Mouse (Mus musculus) layer of hippocampus, postnatal 25 days (tissue): Measurements from ENCODE around the gene Olfr313. TPM values are rescaled to one million over a fixed set of nuclear protein-coding genes. Genes with fewer than 3 reads are reported as not detected.

Experiments
- DNase-seq, 2 experiments: peaks; one replicate each; pipeline ENCODE4 v3.0.0; 2022; ENCODE audit warnings: mixed read lengths in 2 of 2, low spot score in 1 of 2; ENCODE audit errors: extremely low spot score in 1 of 2
- total RNA-seq, 2 experiments: library from RNA; stranded (reverse); gene quantifications; 2 replicates each; pipeline ENCODE4 v1.2.3; 2021

The Olfr313 gene
- total RNA-seq, 2 experiments from 2014 or later: not detected

- peak; percentile 60 to 61 for DNase-seq
Measured at GRCm38 (mm10) chr11:58846919-58847461, 32.2 kb downstream of the Olfr313 start, which contains the start of gene Gm12258. Gm12258 (plus strand) TSS chr11:58847158.

- no peak for DNase-seq
Measured at GRCm38 (mm10) chr11:58847636-58848035, 32.8 kb downstream of the Olfr313 start.

GRCm38 (mm10) chr11:58849731-58850130 is 34.9 kb downstream of the Olfr313 start:
- DNase-seq: no peak

- no peak for DNase-seq
Measured at GRCm38 (mm10) chr11:58860744-58861143, 45.9 kb downstream of the Olfr313 start.

DNA sequence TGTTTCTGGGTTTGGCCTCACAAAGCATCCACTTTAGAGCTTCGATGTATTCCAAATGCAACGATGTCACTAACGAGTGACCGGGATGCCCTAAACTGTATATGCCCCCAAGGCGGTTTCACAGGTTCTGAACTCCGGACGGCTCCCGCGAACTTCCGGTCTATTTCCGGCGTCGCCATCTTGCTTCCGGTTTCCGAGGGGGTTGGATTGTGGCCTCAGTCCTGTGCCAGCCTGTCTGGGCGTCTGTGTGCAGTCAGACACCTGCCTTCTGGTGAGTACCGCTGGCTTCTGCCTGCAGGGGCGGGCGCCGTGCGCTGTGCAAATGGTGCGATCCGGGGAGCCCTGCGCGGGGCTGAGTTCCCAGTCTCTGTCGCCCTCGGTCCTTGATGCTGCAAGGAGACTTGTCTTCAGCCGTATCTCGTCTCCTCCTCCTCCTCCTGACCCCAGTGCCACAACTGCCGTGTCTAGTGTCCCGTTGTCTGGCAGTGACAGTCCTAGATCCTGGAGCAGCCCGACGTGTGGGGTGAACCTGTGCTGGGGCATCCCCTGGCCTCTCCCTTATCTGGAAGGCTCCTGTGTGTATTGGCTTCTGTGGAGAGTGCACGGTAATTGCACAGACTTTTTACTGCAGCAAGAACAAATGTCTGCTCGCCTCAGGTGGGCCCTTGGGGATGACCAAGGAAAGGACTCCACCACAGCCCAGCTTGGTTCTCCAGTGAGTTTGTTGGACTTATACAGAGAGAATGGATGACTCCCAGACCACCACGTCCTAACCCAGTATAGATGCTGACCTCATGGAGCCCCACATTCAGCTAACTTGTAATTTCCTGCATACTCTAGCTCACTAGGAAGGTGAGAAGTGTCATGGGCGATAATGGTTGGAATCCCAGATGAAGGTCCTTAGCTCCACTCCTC is 52.5 kb downstream of the Olfr313 start, which contains the start of gene 2810021J22Rik:
Gene 2810021J22Rik (plus strand): TSS at position 178 of the 915 bp plus-strand sequence.
- DNase-seq: peak; percentile 68 to 73

- DNase-seq: no peak
Measured at GRCm38 (mm10) chr11:58867954-58868330, 53.1 kb downstream of the Olfr313 start.

Other genes with a start within 250 kb of the Olfr313 start
- gene Olfr224, start 244.4 kb upstream of the Olfr313 start, total RNA-seq: not detected
- gene Olfr325, start 237.3 kb upstream of the Olfr313 start, total RNA-seq: not detected
- gene Olfr324, start 219.9 kb upstream of the Olfr313 start, total RNA-seq: not detected
- not detected for gene 2210407C18Rik, start 198.9 kb upstream of the Olfr313 start, total RNA-seq
- gene Olfr323, start 184.5 kb upstream of the Olfr313 start, total RNA-seq: not detected
- under 1 TPM in 1 of 2 experiments, not detected in 1; 0.15 TPM for gene Trim58, start 174.5 kb upstream of the Olfr313 start, total RNA-seq
- not detected for gene Olfr322, start 156.2 kb upstream of the Olfr313 start, total RNA-seq
- gene Olfr320, start 133.9 kb upstream of the Olfr313 start, total RNA-seq: not detected
- not detected for gene Olfr319, start 115.8 kb upstream of the Olfr313 start, total RNA-seq
- gene Olfr318, start 91.0 kb upstream of the Olfr313 start, total RNA-seq: under 1 TPM in 1 of 2 experiments, not detected in 1; 0.09 TPM
- under 1 TPM; 0.10 to 0.33 TPM for gene Olfr317, start 75.8 kb upstream of the Olfr313 start, total RNA-seq
- gene Olfr316, start 62.3 kb upstream of the Olfr313 start, total RNA-seq: under 1 TPM; 0.31 to 0.34 TPM
- gene Olfr315, start 41.8 kb upstream of the Olfr313 start, total RNA-seq: not detected
- gene Olfr314, start 32.0 kb upstream of the Olfr313 start, total RNA-seq: not detected
- gene Fam183b, start 13.0 kb upstream of the Olfr313 start, total RNA-seq: 1 to 10 TPM; 5.9 to 7.2 TPM
- gene Olfr312, start 14.2 kb downstream of the Olfr313 start, total RNA-seq: not detected
- gene Olfr311, start 24.3 kb downstream of the Olfr313 start, total RNA-seq: not detected
- gene Gm12258, start 32.2 kb downstream of the Olfr313 start, total RNA-seq: 10 to 100 TPM; 17.9 to 20.3 TPM
- 10 to 100 TPM in 1 of 2 experiments, 1 to 10 TPM in 1; 7.1 to 10.2 TPM for gene 2810021J22Rik, start 52.2 kb downstream of the Olfr313 start, total RNA-seq
- 1 to 10 TPM; 9.2 to 9.3 TPM for gene Zfp39, start 89.2 kb downstream of the Olfr313 start, total RNA-seq
- gene Btnl10, start 102.9 kb downstream of the Olfr313 start, total RNA-seq: not detected
- gene Rnf187, start 123.9 kb downstream of the Olfr313 start, total RNA-seq: 100 to 1,000 TPM; 505 to 581 TPM
- gene Hist3h2ba, start 133.9 kb downstream of the Olfr313 start, total RNA-seq: 100 to 1,000 TPM in 1 of 2 experiments, 10 to 100 TPM in 1; 99.0 to 107 TPM
- gene Hist3h2a, start 139.7 kb downstream of the Olfr313 start, total RNA-seq: 10 to 100 TPM; 66.0 to 73.9 TPM
- gene Trim17, start 139.7 kb downstream of the Olfr313 start, total RNA-seq: 1 to 10 TPM; 5.3 to 5.5 TPM
- gene Trim11, start 163.1 kb downstream of the Olfr313 start, total RNA-seq: 10 to 100 TPM; 26.2 to 29.7 TPM